Mouse (Mus musculus) heart, adult 2 months (tissue): Measurements from ENCODE around the gene Cklf.

Source experiments
- CTCF ChIP-seq: fragments of 200-600 bp; IDR thresholded peaks from 2 replicates; pipeline ENCODE4 v1.8.1; 2022; ENCODE audit warnings: antibody characterized with exemption, mild to moderate bottlenecking, moderate library complexity
- EP300 ChIP-seq: fragments of 200-500 bp; IDR thresholded peaks from 2 replicates; pipeline ENCODE4 v1.6.1; 2011; ENCODE audit warnings: low read depth, low read length, control low read depth; ENCODE audit not compliant: insufficient read depth
- POLR2A ChIP-seq: fragments of 200-500 bp; IDR thresholded peaks from 2 replicates; pipeline ENCODE4 v1.6.1; 2011; ENCODE audit warnings: mild to moderate bottlenecking, low read depth, low read length, control low read depth; ENCODE audit not compliant: insufficient read depth

DNA sequence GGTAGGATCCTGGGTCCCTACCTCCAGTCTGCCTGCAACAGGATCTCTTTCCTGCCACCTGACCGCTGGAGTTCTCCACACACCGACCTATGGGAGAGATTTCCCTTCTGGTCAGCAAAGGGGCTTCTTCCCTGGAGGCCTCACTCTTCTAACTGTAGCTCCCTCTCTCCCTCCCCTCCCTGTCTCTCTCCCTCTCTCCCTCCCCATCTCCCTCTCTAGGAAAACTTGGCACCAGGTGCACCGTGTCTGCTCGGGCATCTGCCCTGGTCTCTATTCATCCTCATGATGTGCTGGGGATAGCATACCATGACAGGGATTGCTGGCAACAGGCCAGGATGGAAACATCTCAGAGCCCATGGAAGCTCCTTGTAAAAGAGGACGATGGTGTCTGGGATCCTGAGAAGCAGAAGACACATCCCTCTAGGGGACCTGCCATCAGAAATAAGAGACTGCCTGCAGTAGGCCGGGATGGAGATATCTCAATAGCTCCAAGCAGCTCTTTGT, 18.3 kb downstream of the Cklf start:
- TF ChIP-seq CTCF (no peak), POLR2A (no peak), EP300 (no peak)
